Mouse (Mus musculus) heart, embryonic 12.5 days (tissue): Measurements from ENCODE around the gene Socs4. TPM values are rescaled to one million over a fixed set of nuclear protein-coding genes. Genes with fewer than 3 reads are reported as not detected.
A peak's percentile ranks its signal among the peaks of the same experiment; 100 is the strongest.

ENCODE experiments used
- ATAC-seq: fragments of 200-750 bp; cut with Nextera tagmentation; 2 replicates; pipeline ENCODE4 v1.8.0; 2017; ENCODE audit warnings: moderate TSS enrichment, moderate library complexity; ENCODE audit not compliant: insufficient number of reproducible peaks, low FRiP score
- H3K27ac ChIP-seq: fragments of 300-500 bp; sonication (generic); 2 replicates; pipeline ENCODE4 v1.5.1; 2016; ENCODE audit warnings: mild to moderate bottlenecking, moderate library complexity; ENCODE audit not compliant: poor library complexity, severe bottlenecking
- H3K27me3 ChIP-seq: fragments of 300-500 bp; sonication (generic); replicated peaks from 2 replicates; pipeline ENCODE4 v1.6.1; 2016; ENCODE audit warnings: mild to moderate bottlenecking, moderate library complexity
- H3K36me3 ChIP-seq: fragments of 300-500 bp; sonication (generic); 2 replicates; pipeline ENCODE4 v1.6.1; 2016; ENCODE audit warnings: mild to moderate bottlenecking, moderate library complexity
- H3K4me1 ChIP-seq: fragments of 300-500 bp; sonication (generic); replicated peaks from 2 replicates; pipeline ENCODE4 v1.6.1; 2016; ENCODE audit warnings: mild to moderate bottlenecking
- H3K4me2 ChIP-seq: fragments of 300-500 bp; sonication (generic); 2 replicates; pipeline ENCODE4 v1.6.1; 2016; ENCODE audit warnings: mild to moderate bottlenecking, moderate library complexity
- H3K4me3 ChIP-seq: fragments of 300-500 bp; sonication (generic); 2 replicates; pipeline ENCODE4 v1.5.1; 2016; ENCODE audit warnings: mild to moderate bottlenecking
- H3K9ac ChIP-seq: fragments of 300-500 bp; sonication (generic); 2 replicates; pipeline ENCODE4 v1.6.1; 2016; ENCODE audit warnings: mild to moderate bottlenecking, moderate library complexity
- H3K9me3 ChIP-seq: fragments of 300-500 bp; sonication (generic); replicated peaks from 2 replicates; pipeline ENCODE4 v1.6.1; 2016; ENCODE audit warnings: mild to moderate bottlenecking, moderate library complexity
- WGBS: fragments of 180-500 bp; shearing (Covaris S2); methylation state at CpG from one replicate; pipeline ENCODE4 v1.1.7; 2016; 5-methylcytosine and 5-hydroxymethylcytosine counted together
- polyA plus RNA-seq: library from polyadenylated mRNA; unstranded; fragments of >200 nt; fragmentation: Nextera tagmentation; extraction: Ambion mirVana; gene quantifications from 2 replicates; pipeline ENCODE4 v1.2.1, GENCODE M21; 2016

Gene Socs4
- polyA plus RNA-seq, 1 experiment from 2014 or later, result 2.4 TPM

- Histone ChIP-seq H3K27me3 (no peaks in the 10 kb centered on the region), H3K4me1 (no peaks in the 10 kb centered on the region), H3K36me3 (peaks cover 57% of the 10 kb centered on the region), H3K9me3 (no peaks in the 10 kb centered on the region), H3K4me2 (no peak overlapping the region), H3K27ac (no peak overlapping the region), H3K4me3 (no peak overlapping the region), H3K9ac (no peak overlapping the region)
- 96% methylated on average over 3 of the region's 3 CpGs for WGBS
- ATAC-seq, result no peak
Observed at GRCm38 (mm10) chr14:47264866-47265265, 11.9 kb upstream of the Socs4 start.

- ATAC-seq, result no peak
- no peak overlapping the region for H3K9ac ChIP-seq
- H3K27me3 ChIP-seq, result no peaks in the 10 kb centered on the region
- no peak overlapping the region for H3K4me3 ChIP-seq
- H3K4me2 ChIP-seq, result no peak overlapping the region
- no peak overlapping the region for H3K27ac ChIP-seq
- no peaks in the 10 kb centered on the region for H3K4me1 ChIP-seq
- peaks cover 56% of the 10 kb centered on the region for H3K36me3 ChIP-seq
- whole genome bisulfite sequencing, result 89% methylated on average over 8 of the region's 8 CpGs
- no peaks in the 10 kb centered on the region for H3K9me3 ChIP-seq
Observed at GRCm38 (mm10) chr14:47265829-47266228, 10.9 kb upstream of the Socs4 start.

- Histone ChIP-seq H3K4me1 (no peaks in the 10 kb centered on the region), H3K4me3 (no peak overlapping the region), H3K4me2 (no peak overlapping the region), H3K9me3 (no peaks in the 10 kb centered on the region), H3K36me3 (peaks cover 63% of the 10 kb centered on the region), H3K27ac (no peak overlapping the region), H3K9ac (no peak overlapping the region), H3K27me3 (no peaks in the 10 kb centered on the region)
- no peak for ATAC-seq
- over 99% methylated on average over 4 of the region's 4 CpGs for WGBS
Observed at GRCm38 (mm10) chr14:47269056-47269455, 7.7 kb upstream of the Socs4 start.

- H3K36me3 ChIP-seq, result peaks cover 63% of the 10 kb centered on the region
- no peaks in the 10 kb centered on the region for H3K9me3 ChIP-seq
- no peak overlapping the region for H3K4me2 ChIP-seq
- no peaks in the 10 kb centered on the region for H3K27me3 ChIP-seq
- 95% methylated on average over 2 of the region's 2 CpGs for WGBS
- H3K4me1 ChIP-seq, result no peaks in the 10 kb centered on the region
- no peak overlapping the region for H3K27ac ChIP-seq
- ATAC-seq, result no peak
- H3K9ac ChIP-seq, result no peak overlapping the region
- no peak overlapping the region for H3K4me3 ChIP-seq
Observed at GRCm38 (mm10) chr14:47269706-47270105, 7.0 kb upstream of the Socs4 start.

GRCm38 (mm10) chr14:47273751-47274150 lies 3.0 kb upstream of the Socs4 start:
- WGBS, result 89% methylated on average over 3 of the region's 3 CpGs
- no peak overlapping the region for H3K27ac ChIP-seq
- peaks cover 34% of the 10 kb centered on the region for H3K36me3 ChIP-seq
- no peak for ATAC-seq
- H3K4me3 ChIP-seq, result no peak overlapping the region
- H3K4me2 ChIP-seq, result no peak overlapping the region
- no peaks in the 10 kb centered on the region for H3K27me3 ChIP-seq
- peaks cover 11% of the 10 kb centered on the region for H3K4me1 ChIP-seq
- no peak overlapping the region for H3K9ac ChIP-seq
- H3K9me3 ChIP-seq, result no peaks in the 10 kb centered on the region

- no peak for ATAC-seq
- Histone ChIP-seq H3K27me3 (no peaks in the 10 kb centered on the region), H3K4me2 (peak overlapping the region; percentile 80), H3K9me3 (no peaks in the 10 kb centered on the region), H3K4me3 (peak overlapping the region; percentile 84), H3K9ac (peak overlapping the region; percentile 89), H3K36me3 (peaks cover 27% of the 10 kb centered on the region), H3K27ac (no peak overlapping the region), H3K4me1 (peaks cover 11% of the 10 kb centered on the region)
- WGBS, result 20% methylated on average over 3 of the region's 3 CpGs
Observed at GRCm38 (mm10) chr14:47275417-47275816, 1.3 kb upstream of the Socs4 start.

GRCm38 (mm10) chr14:47276036-47276603 lies 611 bp upstream of the Socs4 start:
- peak overlapping the region; percentile 80 for H3K4me2 ChIP-seq
- peak overlapping the region; percentile 97 for H3K27ac ChIP-seq
- peaks cover 22% of the 10 kb centered on the region for H3K36me3 ChIP-seq
- H3K4me3 ChIP-seq, result peak overlapping the region; percentile 84
- no peak for ATAC-seq
- H3K27me3 ChIP-seq, result no peaks in the 10 kb centered on the region
- peak overlapping the region; percentile 89 for H3K9ac ChIP-seq
- no peaks in the 10 kb centered on the region for H3K9me3 ChIP-seq
- whole genome bisulfite sequencing, result 1% methylated on average over 22 of the region's 22 CpGs
- peaks cover 11% of the 10 kb centered on the region for H3K4me1 ChIP-seq

GRCm38 (mm10) chr14:47279058-47279457 lies 2.3 kb downstream of the Socs4 start:
- H3K27me3 ChIP-seq, result no peaks in the 10 kb centered on the region
- no peak overlapping the region for H3K27ac ChIP-seq
- WGBS, result 75% methylated on average over 2 of the region's 2 CpGs
- no peak for ATAC-seq
- H3K4me3 ChIP-seq, result no peak overlapping the region
- H3K4me2 ChIP-seq, result no peak overlapping the region
- peaks cover 8% of the 10 kb centered on the region for H3K36me3 ChIP-seq
- H3K9ac ChIP-seq, result no peak overlapping the region
- H3K4me1 ChIP-seq, result peaks cover 20% of the 10 kb centered on the region
- no peaks in the 10 kb centered on the region for H3K9me3 ChIP-seq

- Histone ChIP-seq H3K4me3 (no peak overlapping the region), H3K4me1 (peaks cover 11% of the 10 kb centered on the region), H3K4me2 (no peak overlapping the region), H3K9ac (no peak overlapping the region), H3K27me3 (no peaks in the 10 kb centered on the region), H3K27ac (no peak overlapping the region), H3K36me3 (peaks cover 8% of the 10 kb centered on the region), H3K9me3 (no peaks in the 10 kb centered on the region)
- no peak for ATAC-seq
- WGBS, result 93% methylated on average over 4 of the region's 4 CpGs
Observed at GRCm38 (mm10) chr14:47281535-47281934, 4.8 kb downstream of the Socs4 start.

- no peak overlapping the region for H3K9ac ChIP-seq
- no peak overlapping the region for H3K4me2 ChIP-seq
- H3K36me3 ChIP-seq, result peaks cover 8% of the 10 kb centered on the region
- WGBS, result 63% methylated on average over 7 of the region's 7 CpGs
- H3K27ac ChIP-seq, result no peak overlapping the region
- no peaks in the 10 kb centered on the region for H3K27me3 ChIP-seq
- H3K4me3 ChIP-seq, result no peak overlapping the region
- H3K9me3 ChIP-seq, result no peaks in the 10 kb centered on the region
- ATAC-seq, result no peak
- H3K4me1 ChIP-seq, result peaks cover 8% of the 10 kb centered on the region
Observed at GRCm38 (mm10) chr14:47283568-47283967, 6.8 kb downstream of the Socs4 start.

- Histone ChIP-seq H3K36me3 (peaks cover 8% of the 10 kb centered on the region), H3K4me2 (no peak overlapping the region), H3K9me3 (no peaks in the 10 kb centered on the region), H3K27me3 (no peaks in the 10 kb centered on the region), H3K4me1 (peaks cover 8% of the 10 kb centered on the region), H3K9ac (no peak overlapping the region), H3K4me3 (no peak overlapping the region), H3K27ac (no peak overlapping the region)
- ATAC-seq, result no peak
- WGBS, result 95% methylated on average over 2 of the region's 2 CpGs
Observed at GRCm38 (mm10) chr14:47285271-47285670, 8.5 kb downstream of the Socs4 start.

- ATAC-seq, result no peak
- peaks cover 12% of the 10 kb centered on the region for H3K36me3 ChIP-seq
- no peak overlapping the region for H3K4me3 ChIP-seq
- peaks cover 8% of the 10 kb centered on the region for H3K4me1 ChIP-seq
- no peak overlapping the region for H3K27ac ChIP-seq
- no peaks in the 10 kb centered on the region for H3K27me3 ChIP-seq
- no peak overlapping the region for H3K9ac ChIP-seq
- H3K4me2 ChIP-seq, result no peak overlapping the region
- H3K9me3 ChIP-seq, result no peaks in the 10 kb centered on the region
- 81% methylated on average over 1 of the region's 1 CpGs for WGBS
Observed at GRCm38 (mm10) chr14:47286215-47286614, 9.5 kb downstream of the Socs4 start.
